Mouse (Mus musculus) CD8-positive naive resting alpha-beta T cell, adult 57 days (primary cell): ENCODE measurements around the gene Nrde2. TPM values are rescaled to one million over a fixed set of nuclear protein-coding genes. Genes with fewer than 3 reads are reported as not detected.

Experiments
- total RNA-seq: library from RNA; stranded (reverse); gene quantifications from one replicate; pipeline ENCODE4 v1.2.4, GENCODE M21; 2023

The Nrde2 gene
- 34.5 TPM for total RNA-seq

DNA sequence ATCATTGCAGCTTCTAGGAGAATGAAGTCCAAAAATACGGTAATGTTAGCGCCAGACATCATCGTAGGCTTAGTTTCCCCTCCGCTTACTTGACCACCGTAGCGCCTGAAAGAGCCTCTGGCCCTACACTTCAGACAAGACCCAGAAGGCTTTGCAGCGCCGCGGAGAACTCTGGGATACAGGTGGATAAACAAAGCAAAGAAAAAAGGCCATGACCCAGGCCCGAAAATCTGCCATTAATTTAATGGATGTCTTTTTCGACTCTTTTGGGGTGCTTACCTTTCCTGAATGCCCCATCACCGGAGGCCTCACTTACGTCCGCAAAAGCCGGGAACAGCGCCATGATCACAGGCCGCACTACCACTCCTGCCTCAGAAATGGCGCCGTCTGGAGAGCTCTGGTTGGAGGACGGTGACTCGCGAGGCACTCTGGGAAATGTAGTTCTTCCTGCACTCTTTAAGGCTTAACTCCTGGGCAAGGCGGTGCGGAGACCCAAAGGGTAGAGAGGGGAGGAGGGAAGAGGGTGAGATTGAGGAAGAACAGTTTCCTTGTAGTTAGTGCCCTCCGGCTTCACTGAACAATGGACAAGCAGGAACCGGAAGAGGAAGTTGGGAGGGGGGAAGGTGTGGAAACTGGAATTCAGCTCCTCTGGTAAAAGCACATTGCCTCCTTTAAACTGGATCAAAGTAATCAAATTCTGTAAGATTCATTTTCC, at the start of gene Nrde2:
TSS of gene Nrde2 (minus strand) at position 393 of the 715 bp plus-strand sequence.

GRCm38 (mm10) chr12:100198967-100199660, 39.7 kb upstream of the Nrde2 start, which contains the start of gene Calm1:
Gene Calm1 (plus strand): TSS chr12:100199435.

GRCm38 (mm10) chr12:100109986-100110696, 49.3 kb downstream of the Nrde2 start, which contains the start of gene Psmc1:
Gene Psmc1 (plus strand): TSS chr12:100110154.

Other genes starting within 250 kb of the Nrde2 start
- gene Kcnk13, start 195.2 kb downstream of the Nrde2 start, total RNA-seq: 1.3 TPM
- gene Psmc1, start 49.5 kb downstream of the Nrde2 start, total RNA-seq: 72.4 TPM
- gene Calm1, start 39.8 kb upstream of the Nrde2 start, total RNA-seq: 449 TPM